Mouse (Mus musculus): Measurements from ENCODE around the gene Ahdc1.

Ahdc1 gene

GRCm38 (mm10) chr4:133018263-133018798, 7.3 kb downstream of the Ahdc1 start:
- DNase-seq = peak; percentile 38

- no peak for DNase-seq
These were observed 9.7 kb downstream of the Ahdc1 start for GRCm38 (mm10) chr4:133020721-133021120.

GRCm38 (mm10) chr4:133021181-133021671, 10.2 kb downstream of the Ahdc1 start:
- peak; percentile 78 for DNase-seq

- peak; percentile 50 for DNase-seq
These were observed 11.2 kb downstream of the Ahdc1 start for GRCm38 (mm10) chr4:133022217-133022616.

- peak; percentile 65 for DNase-seq
These were observed 12.0 kb downstream of the Ahdc1 start for GRCm38 (mm10) chr4:133022954-133023635.

- no peak for DNase-seq
These were observed 12.6 kb downstream of the Ahdc1 start for GRCm38 (mm10) chr4:133023636-133024035.

GRCm38 (mm10) chr4:133024404-133024803, 13.3 kb downstream of the Ahdc1 start:
- no peak for DNase-seq

- DNase-seq = no peak
These were observed 14.1 kb downstream of the Ahdc1 start for GRCm38 (mm10) chr4:133024969-133025685.

- DNase-seq = no peak
These were observed 15.2 kb downstream of the Ahdc1 start for GRCm38 (mm10) chr4:133026272-133026671.

GRCm38 (mm10) chr4:133026826-133027375, 15.8 kb downstream of the Ahdc1 start:
- DNase-seq = no peak

GRCm38 (mm10) chr4:133027721-133028120, 16.7 kb downstream of the Ahdc1 start:
- DNase-seq = no peak

- no peak for DNase-seq
These were observed 17.1 kb downstream of the Ahdc1 start for GRCm38 (mm10) chr4:133028193-133028592.

- no peak for DNase-seq
These were observed 17.8 kb downstream of the Ahdc1 start for GRCm38 (mm10) chr4:133028875-133029274.

- no peak for DNase-seq
These were observed 21.5 kb downstream of the Ahdc1 start for GRCm38 (mm10) chr4:133032410-133033095.

GRCm38 (mm10) chr4:133034478-133034877, 23.4 kb downstream of the Ahdc1 start:
- DNase-seq = no peak

GRCm38 (mm10) chr4:133035446-133035845, 24.4 kb downstream of the Ahdc1 start:
- no peak for DNase-seq

GRCm38 (mm10) chr4:133035946-133036345, 24.9 kb downstream of the Ahdc1 start:
- DNase-seq = no peak

GRCm38 (mm10) chr4:133037293-133037692, 26.2 kb downstream of the Ahdc1 start:
- DNase-seq = no peak

GRCm38 (mm10) chr4:133037798-133038197, 26.7 kb downstream of the Ahdc1 start:
- no peak for DNase-seq

- DNase-seq = no peak
These were observed 27.6 kb downstream of the Ahdc1 start for GRCm38 (mm10) chr4:133038521-133039115.

GRCm38 (mm10) chr4:133039116-133039819, 28.2 kb downstream of the Ahdc1 start:
- DNase-seq = no peak

GRCm38 (mm10) chr4:133039832-133040231, 28.8 kb downstream of the Ahdc1 start:
- no peak for DNase-seq
